Mouse (Mus musculus) layer of hippocampus, postnatal 14 days (tissue): ENCODE measurements at regions not wholly inside any gene's neighbourhood (a gene's known extent, or its start where the extent isn't known, plus 50 kb on each side); places are given as distances from the start of the nearest gene placed in this dataset.
A peak's percentile ranks its signal among the peaks of the same experiment; 100 is the strongest.

Experiments used
- DNase-seq, 2 experiments: peaks; one replicate each; pipeline ENCODE4 v3.0.0; 2021 to 2022; ENCODE audit warnings: low spot score in 2 of 2, mixed read lengths in 1 of 2

DNA sequence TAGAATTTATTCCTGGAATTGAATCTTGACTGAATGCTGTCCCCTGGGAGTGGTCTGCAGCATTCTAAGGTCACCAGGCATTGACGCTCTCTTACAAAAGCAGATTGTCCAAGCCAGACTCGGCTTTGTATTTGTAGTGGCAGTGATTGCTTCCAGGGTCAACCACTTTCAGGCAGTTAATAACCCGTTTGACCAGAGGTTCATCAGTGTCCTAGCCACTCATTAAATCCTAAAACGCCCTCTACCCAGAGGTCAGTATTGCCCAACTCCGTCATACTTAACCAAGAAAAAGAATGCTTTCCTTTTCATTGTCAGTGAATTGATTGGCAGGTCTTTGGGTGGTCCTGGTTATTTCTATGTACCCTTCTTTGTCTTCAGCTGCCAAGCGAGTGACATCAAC is 194.6 kb upstream of the Mctp2 start:
- no peak for DNase-seq

DNA sequence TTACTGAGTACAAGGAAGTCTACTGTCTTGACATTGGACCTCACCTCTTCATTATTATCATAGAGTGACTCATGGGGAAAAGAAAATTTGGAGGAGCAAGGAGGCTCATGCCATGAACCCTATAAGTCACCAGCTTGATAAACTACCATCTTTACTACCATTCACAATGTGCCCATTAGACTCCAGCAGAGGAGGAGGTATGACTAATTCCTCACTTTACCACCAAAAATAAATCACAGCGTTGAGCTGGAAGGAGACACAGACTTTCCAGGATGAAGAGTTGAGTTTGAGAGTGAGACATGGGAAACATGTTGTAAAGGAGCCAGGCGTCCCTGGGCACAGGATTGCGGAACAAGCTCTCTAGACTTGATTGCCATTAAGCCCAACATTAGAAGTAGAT is 195.0 kb upstream of the Mctp2 start:
- no peak for DNase-seq

DNA sequence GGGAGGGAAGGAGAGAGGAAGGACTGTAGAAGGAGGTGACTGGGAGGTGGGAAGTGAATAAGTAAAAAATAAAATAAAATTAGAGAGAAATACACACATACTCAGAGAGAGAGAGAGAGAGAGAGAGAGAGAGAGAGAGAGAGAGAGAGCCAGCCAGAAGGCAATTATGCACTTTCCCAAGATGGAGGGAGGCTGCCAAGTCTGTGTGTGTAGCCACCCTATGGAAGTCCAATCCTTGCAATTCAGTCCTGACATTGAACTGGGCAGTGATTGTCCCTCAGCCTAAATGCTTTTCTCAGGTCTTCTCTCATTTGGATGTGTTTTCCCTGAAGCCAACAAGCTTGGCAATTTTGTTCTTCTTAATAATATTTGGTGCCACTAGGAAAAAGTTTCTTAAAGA is 197.3 kb upstream of the Mctp2 start:
- DNase-seq, result no peak

- DNase-seq, result peak; percentile 17 to 59
Observed at GRCm38 (mm10) chr7:72504268-72504667, 197.9 kb upstream of the Mctp2 start.

GRCm38 (mm10) chr7:72505732-72506460 is 199.5 kb upstream of the Mctp2 start:
- no peak for DNase-seq

GRCm38 (mm10) chr7:72507946-72508345 is 201.5 kb upstream of the Mctp2 start:
- no peak for DNase-seq

DNA sequence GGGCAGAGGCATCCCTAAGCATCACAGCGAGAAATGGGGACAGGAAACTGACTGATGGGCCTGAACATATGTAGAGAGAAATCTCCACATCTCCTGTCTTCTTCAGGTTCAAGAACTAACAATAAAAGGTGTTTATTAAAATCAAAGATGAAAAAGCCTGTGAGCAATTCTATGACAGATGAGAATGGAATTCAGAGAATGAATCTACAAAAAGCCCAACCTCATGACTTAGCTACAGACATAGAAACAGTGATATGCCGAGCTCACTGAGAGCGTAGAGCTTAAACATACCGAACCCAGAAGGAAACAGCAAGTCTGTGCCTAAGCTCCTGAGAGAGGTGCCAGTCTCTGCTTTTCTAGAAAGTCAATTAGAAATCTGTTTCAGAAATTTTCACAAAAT is 203.7 kb upstream of the Mctp2 start:
- no peak for DNase-seq

DNA sequence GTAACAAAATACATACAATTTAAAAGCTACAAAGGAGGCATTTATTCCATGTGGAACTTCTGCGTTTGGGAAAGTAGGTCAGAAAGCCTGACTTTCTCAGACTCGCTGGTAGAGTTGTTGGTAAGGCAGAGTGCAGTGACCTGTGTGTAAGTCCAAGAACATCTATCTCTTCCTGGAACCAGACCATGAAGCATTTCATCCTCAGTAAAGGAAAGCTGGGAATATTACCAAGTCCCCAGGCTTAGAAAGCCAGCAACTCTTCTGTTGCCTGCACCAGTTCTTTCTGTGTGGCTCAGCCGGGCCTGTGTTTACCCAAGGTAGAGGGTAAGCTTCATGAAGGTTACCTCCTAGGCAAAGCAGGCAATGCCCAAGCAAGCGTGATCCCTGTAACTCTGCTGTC is 207.0 kb upstream of the Mctp2 start:
- DNase-seq, result no peak

GRCm38 (mm10) chr7:72514851-72515250 is 208.4 kb upstream of the Mctp2 start:
- DNase-seq, result no peak

- DNase-seq, result no peak
Observed at GRCm38 (mm10) chr7:72518421-72518972, 212.1 kb upstream of the Mctp2 start.

DNA sequence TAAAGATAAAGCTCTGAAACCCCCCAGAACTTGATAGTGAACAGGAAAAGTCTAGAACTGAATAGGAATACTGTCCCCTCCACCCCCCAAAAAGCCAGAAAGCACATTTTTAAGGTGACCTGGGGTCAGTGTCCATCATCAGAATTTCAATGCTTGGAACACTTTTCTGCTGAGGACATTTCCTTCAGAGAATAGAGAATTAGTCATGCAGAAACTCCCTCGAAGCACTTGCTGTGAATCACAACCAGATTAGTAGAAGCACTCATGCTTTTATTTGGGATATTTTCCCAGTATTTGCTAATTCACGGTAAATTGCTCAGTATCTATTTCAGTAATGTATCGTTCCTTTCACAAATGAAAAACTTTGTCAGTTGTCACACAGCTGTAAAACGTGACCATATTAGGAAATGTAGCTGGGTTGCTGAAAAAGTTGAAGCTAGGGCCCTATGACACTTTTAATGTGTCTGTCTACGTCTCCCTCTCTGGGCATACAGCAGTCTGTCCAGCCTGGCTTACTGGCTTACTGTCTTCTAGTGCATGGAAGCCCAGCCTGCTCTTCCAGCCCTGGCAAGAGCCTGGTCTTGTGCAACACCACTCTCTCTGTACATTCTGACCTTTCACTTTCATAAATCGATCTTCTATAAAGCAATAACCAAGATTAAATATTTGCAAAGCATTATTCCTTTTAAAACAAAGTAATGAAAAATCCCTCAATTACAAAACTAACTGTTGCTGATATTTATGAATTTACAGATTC is 213.1 kb upstream of the Mctp2 start:
- DNase-seq, result no peak

DNA sequence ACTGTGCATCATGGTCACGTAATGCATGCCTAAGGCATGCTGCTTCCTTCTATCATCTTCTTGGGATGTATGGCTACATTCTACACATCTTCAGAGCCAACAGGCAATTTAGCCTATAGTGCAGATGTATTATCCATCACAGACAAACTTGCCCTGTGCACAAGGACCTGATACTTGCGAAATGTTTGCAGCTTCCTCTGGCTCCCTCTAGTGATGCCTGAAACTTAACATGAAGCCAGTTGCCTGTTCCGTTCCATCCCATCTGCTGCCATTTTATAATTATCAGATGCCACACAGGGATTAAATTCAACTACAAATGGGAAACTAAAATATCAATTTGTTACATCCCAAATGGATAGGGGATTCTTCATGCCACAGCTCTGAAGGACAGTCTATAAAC is 222.5 kb upstream of the Mctp2 start:
- peak in 1 of 2 experiments; percentile 49 for DNase-seq

GRCm38 (mm10) chr7:72538288-72538687 is 231.9 kb upstream of the Mctp2 start:
- DNase-seq, result no peak

DNA sequence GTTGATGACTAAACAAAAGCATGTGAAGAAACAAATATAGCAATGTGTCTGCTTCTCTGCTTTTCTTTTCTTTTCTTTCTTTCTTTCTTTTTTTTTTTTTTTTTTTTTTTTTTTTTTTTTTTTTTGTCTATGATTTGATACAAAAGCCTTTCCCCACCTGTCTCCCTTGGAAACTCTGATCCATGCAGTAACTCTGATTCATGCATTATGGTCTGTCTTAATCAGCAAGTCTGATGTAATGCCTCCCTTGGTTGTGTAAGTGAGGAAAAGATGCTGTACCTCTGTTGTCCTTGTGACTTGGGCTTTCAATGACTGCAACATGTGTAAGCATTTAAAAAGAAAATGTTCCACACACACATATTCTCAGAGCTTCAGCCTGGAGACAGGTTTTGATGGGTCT is 233.5 kb upstream of the Mctp2 start:
- no peak for DNase-seq

DNA sequence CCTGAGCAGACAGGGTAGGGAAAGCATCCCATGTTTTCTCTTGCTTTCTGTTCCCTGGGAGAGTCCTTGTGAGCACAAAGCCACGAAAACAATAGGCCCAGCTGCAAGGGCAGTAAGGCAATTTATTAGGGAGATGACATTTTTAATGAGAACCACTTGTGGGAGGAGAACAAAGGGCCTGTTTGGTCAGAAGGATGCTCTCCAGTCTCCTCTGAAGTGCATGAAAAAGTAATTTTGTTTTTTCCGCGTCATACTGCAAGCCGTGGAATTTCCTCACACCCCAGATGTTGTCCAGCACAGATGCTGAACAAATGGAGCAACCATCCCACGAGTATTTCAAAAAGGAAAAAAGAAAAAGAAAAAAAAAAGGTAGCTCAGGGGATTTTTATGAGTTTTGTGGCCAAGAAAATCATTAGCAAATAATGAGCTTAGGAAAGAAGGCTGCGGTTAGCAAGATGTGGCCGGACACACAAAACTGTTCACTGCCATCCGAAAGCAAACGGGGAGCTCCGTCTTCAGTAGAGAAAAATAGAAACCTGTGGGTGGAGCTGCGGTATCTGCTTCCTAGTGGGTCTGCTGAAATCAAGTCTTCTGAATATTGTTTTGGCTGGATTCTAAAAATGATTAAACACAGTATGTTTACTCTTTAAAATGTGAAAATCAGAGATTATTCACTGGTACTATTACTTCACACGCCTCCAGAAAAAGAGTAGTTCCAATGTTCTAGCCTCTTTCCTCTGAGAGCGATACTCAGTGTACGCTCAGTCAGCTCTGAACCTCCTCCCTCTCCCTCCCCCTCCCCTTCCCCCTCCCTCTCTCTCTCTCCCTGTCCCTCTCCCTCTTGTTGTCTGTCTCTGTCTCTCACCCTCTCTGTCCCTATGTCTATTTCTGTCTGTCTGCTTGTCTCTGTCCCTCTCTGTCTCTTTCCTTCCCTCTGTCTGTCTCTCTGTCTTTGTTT is 235.4 kb upstream of the Mctp2 start:
- DNase-seq, result peak in 1 of 2 experiments; percentile 31

- no peak for DNase-seq
Observed at GRCm38 (mm10) chr7:72543501-72543900, 237.1 kb upstream of the Mctp2 start.

GRCm38 (mm10) chr7:72543946-72544345 is 237.5 kb upstream of the Mctp2 start:
- DNase-seq, result no peak

DNA sequence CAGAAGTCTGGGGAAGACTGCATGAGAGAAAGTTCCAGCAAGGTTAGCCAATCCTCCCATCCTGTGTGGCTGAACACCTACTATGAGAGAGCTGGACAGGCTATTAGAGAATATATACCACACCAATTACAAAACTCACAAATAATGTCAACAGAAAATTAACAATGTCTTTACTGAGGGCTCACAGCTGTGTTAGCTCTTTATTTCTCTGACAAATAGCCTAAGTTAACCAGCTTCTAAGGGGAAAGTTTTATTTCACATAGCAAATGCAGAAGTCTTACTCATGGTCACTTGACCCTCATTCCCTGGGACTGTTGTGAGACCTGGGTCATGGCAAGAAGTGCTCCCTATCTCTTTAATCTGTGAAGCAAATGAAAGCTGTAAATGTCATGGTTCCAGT is 261.0 kb upstream of the Mctp2 start:
- DNase-seq, result no peak

- DNase-seq, result no peak
Observed at GRCm38 (mm10) chr7:72569177-72569576, 262.8 kb upstream of the Mctp2 start.

DNA sequence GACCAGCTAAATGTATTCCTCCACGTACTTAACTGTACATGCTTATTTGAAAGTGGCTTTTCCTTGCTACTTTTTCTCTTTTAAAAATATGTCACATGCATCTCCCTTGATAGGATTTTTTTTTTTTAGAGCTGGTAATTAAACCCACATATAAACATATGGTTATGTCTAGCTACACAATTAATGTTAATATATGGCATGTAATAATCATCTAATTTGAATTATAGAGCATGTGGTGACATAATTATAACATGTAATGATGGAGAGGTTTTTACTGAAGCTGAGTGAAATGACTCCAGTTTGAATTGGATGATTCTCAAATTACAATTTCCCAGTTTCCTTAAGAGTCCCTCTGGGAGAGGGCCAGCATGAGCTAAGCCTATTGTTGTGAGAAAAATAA is 267.9 kb upstream of the Mctp2 start:
- no peak for DNase-seq

DNA sequence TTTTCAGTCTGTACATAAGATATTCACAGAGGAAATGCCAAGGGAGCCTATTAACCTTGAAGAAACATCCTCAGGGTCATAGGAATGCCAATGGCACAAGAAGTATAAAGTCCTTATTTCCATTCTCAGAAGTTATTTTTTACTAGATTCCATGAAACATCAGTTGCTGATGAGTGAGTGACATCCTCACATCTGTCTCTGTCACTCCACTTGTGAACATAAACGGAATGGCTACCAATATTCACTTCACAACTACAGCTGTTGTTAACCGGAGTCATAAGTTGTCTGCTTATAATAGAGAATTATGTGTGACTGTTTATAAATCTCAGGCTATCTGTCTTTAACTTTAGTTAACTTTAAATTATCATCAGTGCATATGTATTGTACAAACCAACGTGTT is 278.0 kb upstream of the Mctp2 start:
- DNase-seq, result no peak
